Mouse (Mus musculus) spleen, postnatal 36 days (tissue): ENCODE measurements around the gene Endov.

Experiments used
- DNase-seq, 2 experiments: peaks; one replicate each; pipeline ENCODE4 v3.0.0; 2022; ENCODE audit warnings: low spot score in 2 of 2, mixed read lengths in 1 of 2

Endov gene

GRCm38 (mm10) chr11:119516677-119517361 lies 25.7 kb downstream of the Endov start:
- DNase-seq = no peak

GRCm38 (mm10) chr11:119519387-119519786 lies 28.2 kb downstream of the Endov start:
- no peak for DNase-seq

DNA sequence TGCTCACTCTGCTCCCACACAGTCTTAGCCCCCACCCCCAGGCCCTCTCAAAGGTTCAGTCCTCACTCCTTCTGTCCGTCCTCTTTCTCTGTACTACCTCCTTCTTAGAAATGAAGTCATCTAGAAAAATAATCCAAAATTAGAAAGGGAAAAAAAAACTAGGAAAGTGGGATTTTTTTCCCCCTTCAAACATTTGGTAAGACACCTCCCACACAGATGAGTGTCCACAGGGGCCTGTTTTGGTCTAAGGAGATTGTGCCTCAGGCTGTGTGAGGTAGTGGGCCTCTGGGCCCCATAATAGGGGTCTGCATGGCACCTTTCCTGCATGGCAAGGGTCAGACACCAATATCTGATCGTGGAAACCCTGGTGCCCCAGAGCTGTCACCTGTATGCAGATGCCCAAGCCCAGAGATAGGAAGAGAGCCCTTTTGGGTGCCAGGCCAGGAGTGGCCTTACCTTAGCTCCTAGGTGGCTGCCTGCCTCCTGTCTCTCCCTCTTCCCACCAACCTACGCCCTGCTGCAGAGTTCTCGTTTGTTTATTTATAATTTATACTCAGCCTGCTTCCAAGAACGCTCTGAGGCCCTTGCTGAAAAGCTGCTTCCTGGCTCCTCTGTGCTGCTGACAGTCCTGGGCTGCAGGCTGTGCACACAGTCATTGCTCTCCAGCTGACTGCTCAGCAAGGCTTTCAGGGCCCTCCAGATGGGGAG lies 29.0 kb downstream of the Endov start:
- no peak for DNase-seq

DNA sequence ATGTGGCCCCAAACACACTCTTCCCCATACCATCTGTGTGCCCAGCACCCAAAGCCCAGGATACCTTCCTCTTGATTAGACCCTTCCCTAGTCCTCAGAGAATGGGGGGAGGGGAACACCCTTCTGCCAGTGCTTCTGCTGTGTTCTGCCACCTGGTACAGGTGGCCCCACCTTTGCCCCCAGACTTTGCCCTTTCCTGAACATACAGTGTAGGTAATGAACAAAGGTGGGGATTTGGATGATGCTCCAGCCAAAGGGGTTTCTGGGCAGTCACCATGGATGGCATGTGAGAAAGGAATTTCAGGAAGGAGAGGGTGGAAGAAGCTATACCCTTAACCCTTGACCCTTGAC lies 29.5 kb downstream of the Endov start:
- DNase-seq = no peak

GRCm38 (mm10) chr11:119521920-119522710 lies 31.0 kb downstream of the Endov start:
- no peak for DNase-seq

DNA sequence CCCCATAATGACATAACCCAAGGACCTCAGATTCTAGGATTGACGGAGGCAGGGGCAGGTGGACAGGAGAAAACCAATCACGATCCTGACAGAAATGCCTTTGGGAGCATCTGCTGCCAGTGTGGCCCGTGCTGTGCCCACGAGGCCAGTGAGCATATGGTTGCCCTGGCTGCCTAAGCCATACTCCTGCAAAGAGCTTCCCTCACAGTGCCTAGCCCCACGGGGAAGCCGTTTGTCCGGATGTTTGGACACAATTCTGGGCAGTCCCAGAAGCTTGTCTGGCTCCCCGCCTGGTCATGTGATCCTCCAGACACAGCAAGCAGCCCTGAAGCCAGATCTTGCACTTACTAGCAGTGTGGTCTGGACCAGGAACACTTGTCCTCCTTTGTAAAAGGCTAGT lies 31.6 kb downstream of the Endov start:
- DNase-seq = no peak

- DNase-seq = no peak
Observed at GRCm38 (mm10) chr11:119523392-119523791, 32.2 kb downstream of the Endov start.

DNA sequence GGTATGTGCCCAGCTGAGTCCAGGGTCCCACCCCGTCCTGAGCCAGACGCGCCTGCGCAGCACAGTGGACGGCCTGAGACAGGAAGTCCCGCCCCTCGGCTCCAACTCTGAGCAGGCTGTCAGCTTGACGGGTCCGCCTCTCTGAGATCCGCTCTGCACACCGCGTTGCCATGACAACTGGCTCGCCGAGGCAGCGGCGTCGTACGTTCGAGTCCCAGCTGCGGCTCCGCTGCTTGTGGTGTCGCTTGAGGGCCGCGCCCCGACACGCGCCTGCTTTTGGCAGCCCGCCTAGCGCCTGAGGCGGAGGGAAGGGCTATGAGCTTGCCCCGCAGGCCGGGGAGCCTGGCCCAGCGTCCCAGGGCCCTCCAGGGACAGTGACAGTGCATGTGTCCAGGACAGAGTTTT lies 33.4 kb downstream of the Endov start:
- DNase-seq = peak; percentile 82 to 83

DNA sequence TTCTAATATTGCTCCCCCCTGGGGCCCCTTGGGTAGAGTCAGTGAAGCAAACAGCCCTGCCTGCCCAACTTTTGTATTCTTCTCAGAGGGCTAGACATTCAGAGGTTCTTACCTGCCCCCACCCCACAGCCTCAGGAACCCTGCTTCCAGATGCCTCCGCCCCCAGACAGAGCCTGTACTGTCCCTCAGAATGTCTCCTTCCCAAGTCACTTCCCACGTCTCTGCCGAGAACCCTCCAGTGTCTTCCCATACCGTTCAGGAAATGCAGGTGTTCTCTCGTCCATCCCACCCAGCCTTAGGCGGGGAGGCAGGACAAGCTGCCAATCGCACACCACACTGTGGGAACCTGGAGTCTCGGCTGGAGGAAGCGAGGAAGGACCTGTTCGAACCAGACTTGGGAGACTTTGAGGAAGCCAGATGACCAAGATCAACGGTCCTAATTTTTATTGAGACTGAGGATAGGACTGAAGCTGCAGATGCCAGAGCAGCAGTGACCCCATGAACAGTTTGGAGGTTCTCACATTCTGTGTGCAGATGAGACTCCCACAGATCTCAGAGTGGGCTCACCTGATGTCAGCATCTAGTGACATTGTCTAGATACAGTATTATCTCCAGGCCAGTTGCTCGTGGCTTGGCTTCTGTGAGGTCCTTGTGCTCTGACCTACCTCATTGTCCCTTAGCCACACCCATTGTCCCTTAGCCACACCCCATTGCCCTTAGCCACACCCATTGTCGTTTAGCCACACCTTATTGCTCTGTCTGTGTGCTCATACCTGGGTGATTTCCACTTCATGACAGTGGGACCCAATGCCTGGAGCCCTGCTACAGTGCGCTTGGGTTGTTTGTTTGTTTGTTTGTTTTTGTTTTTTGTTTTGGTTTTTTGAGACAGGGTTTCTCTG lies 35.2 kb downstream of the Endov start:
- no peak for DNase-seq

DNA sequence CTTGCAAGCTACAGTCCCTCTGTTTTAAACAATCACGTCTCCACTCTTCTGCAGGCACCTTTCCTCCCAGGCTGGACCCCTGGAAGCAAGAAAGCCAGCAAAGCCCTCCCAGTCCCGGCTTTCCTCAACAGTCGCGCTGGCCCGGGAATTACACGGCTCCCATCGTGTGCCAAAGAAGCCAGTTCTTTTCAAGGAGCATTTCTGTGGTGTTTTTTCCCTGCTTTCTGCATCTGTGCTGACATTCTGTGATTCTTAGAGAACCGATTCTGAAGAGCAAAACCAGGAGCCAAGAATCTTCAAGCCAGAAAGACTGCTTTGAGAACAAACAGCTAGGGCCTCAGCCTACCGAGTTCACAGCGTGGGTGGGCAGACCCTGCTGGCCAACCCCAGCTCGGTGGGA lies 37.8 kb downstream of the Endov start:
- no peak for DNase-seq

- no peak for DNase-seq
Observed at GRCm38 (mm10) chr11:119532460-119532859, 41.3 kb downstream of the Endov start.

GRCm38 (mm10) chr11:119533745-119534144 lies 42.6 kb downstream of the Endov start:
- no peak for DNase-seq

- no peak for DNase-seq
Observed at GRCm38 (mm10) chr11:119539944-119540343, 48.8 kb downstream of the Endov start.

DNA sequence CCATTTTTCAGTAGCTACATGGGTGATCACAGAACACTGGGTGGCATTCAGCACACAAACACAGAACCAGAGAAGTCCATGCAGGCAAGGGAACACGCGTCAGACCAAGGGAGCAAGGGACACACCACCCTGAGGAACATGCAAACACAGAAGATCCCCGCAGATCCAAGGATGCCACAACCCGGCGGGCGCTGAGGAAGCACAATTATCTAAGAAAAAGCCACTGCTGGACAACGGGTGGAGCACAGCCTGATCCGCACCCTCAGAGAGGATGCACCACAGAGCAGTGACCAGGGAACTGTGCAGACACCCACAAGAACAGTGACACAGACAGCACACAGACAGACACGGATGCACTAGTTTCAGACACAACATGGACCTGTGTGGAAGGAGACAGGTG lies 49.4 kb downstream of the Endov start:
- DNase-seq = no peak

DNA sequence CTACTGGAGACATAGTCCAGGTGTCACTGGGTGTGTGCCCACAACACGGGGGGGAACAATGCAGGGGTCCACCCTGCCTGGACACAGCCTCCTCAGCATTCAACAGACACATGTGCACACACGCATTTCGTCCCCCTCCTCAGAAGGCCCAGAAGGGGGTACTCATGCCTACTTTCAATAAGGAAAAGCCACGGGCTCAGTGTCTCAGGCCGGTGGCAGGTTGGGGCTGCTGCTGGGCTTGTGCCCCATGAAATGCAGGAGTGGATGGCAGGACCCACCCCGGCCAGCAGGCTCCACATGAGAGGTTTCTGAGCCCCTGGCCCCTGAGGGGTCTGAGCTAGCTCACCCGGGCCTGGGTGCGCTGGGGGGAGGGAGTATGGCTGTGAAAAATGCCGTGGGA lies 49.9 kb downstream of the Endov start:
- DNase-seq = no peak

DNA sequence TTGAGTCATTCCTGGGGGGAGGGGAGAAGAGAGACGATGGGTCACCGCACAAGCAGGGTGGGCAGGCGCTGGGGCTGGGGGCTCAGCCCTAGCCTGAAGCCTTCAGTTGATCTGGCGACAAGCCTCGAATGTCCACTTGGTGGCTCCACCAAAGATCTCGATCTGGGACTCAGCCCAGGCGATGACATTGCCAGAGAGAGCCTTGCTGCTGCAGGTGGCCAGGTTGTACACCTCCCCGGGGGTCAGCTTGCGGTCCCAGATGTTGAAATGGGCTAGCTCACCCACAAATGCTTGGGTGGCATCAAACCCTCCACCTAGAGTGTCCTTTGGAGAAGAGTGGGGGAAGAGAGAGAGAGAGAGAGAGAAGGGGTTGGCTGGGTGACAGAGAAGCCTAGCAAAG lies 51.2 kb downstream of the Endov start:
- no peak for DNase-seq

- no peak for DNase-seq
Observed at GRCm38 (mm10) chr11:119542886-119543285, 51.7 kb downstream of the Endov start.

- DNase-seq = no peak
Observed at GRCm38 (mm10) chr11:119543816-119544517, 52.8 kb downstream of the Endov start.

DNA sequence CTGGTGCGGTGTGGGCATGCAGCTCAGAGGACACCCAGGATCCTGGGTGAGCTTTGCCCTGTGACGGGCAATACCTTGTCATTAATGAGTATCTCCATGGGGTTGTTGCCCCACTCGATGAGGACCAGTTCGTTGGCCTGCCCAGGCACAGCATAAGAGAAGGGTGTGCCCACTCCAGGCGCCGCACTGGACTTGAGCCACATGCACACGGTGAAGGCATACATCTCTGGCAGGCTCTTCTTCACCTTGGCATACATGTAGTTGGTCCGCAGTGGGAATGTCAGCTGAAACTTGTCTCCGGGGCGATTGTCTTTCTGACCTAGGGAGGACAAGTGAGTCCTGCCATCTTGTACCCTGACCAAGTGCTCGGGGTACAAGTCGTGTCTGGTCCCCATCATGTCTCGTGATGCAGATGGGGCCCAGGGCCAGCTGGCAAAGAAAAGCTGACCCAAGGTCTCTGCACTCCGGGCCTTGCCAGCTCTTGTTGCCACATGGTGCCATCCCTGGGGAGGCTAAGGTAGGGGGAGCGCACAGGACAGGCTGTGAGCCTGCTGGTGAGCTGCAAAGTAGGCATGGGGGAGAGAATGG lies 53.5 kb downstream of the Endov start:
- DNase-seq = no peak

DNA sequence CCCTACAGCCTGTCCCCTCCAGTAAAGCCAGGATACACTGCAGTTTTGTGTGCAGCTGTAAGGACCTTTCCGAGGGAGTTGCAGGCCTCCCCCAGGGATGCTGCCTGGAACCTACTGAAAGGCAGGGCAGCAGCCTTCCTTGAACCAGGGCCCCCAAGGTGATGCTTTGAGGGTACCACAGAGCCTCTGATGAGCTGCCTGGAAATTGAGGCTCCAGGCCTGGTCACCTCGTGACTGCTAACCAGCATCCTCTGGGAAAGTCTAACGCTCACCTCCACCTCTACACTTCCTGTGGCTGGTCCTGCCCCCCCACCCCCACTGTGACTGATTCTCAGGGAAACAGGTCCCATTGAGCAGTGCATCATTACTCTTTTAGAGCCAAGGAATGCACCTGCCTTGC lies 54.1 kb downstream of the Endov start:
- DNase-seq = no peak
